In the genomic region with DNA sequence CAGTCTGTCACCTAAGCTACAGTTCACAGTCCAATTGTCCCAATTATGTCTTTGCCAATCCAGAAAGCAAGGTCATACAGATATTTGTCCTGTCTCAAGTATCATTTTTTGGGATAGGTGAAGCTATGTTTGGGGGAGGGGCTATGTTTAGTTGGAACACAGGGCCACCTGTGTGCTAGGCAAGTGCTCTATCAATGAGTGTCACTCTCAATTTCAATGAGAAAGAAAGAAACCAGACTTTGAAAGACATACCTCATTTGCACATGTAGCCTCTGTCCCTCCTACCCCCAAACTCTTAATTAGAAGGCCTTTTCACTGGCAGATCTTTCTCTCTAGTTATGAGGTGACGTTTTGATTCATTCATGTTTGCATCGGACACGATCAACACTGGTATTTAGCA, we compare ENCODE assay signal across 1 mouse cellular context.
TF ChIP-seq lines count a peak whose summit lies in the region.

No protein-coding gene starts in this region.

TF ChIP-seq in CH12.LX, 34 proteins besides CTCF, POLR2A, EP300 and RAD21 (continued from another document):
- TF ChIP-seq MEF2A (IDR thresholded peaks at IDR 0.05; ENCODE audit: borderline replicate concordance, low read depth, low read length) (no peak), POLR2AphosphoS2 (IDR thresholded peaks at IDR 0.05; ENCODE audit: low read depth, low read length) (no peak), IRF4 (IDR thresholded peaks at IDR 0.05; ENCODE audit: low read depth, low read length) (no peak), ZC3H11A (IDR thresholded peaks at IDR 0.05; ENCODE audit: low read depth, low read length) (no peak), SIN3A (IDR thresholded peaks at IDR 0.05; ENCODE audit: low read length) (no peak), ELF1 (IDR thresholded peaks at IDR 0.05; ENCODE audit: low read depth, low read length) (no peak), MAX (IDR thresholded peaks at IDR 0.05; ENCODE audit: low read length) (no peak), GABPA (IDR thresholded peaks at IDR 0.05; ENCODE audit: insufficient replicate concordance, low read depth, low read length) (no peak)
TF ChIP-seq in CH12.LX: peak in this region for 0.
